Mouse (Mus musculus) lung, postnatal 4 days (tissue): ENCODE measurements around the gene Ppp1r15b.

Experiments
- DNase-seq, 2 experiments: peaks; one replicate each; pipeline ENCODE4 v3.0.0; 2021

Ppp1r15b gene

GRCm38 (mm10) chr1:133162981-133163380 is 32.0 kb downstream of the Ppp1r15b start:
- DNase-seq, result no peak

GRCm38 (mm10) chr1:133163820-133164431 is 33.0 kb downstream of the Ppp1r15b start, which contains the start of gene Plekha6:
Gene Plekha6, plus strand, starts transcription at chr1:133164210.
- DNase-seq, result peak; percentile 29 to 44

GRCm38 (mm10) chr1:133164591-133165011 is 33.7 kb downstream of the Ppp1r15b start:
- no peak for DNase-seq

- no peak for DNase-seq
These were observed 34.2 kb downstream of the Ppp1r15b start for GRCm38 (mm10) chr1:133165111-133165510.

GRCm38 (mm10) chr1:133168318-133169060 is 37.5 kb downstream of the Ppp1r15b start:
- no peak for DNase-seq

- no peak for DNase-seq
These were observed 39.3 kb downstream of the Ppp1r15b start for GRCm38 (mm10) chr1:133170196-133170595.

- no peak for DNase-seq
These were observed 40.4 kb downstream of the Ppp1r15b start for GRCm38 (mm10) chr1:133171357-133171756.

- DNase-seq, result no peak
These were observed 44.2 kb downstream of the Ppp1r15b start for GRCm38 (mm10) chr1:133175150-133175549.

GRCm38 (mm10) chr1:133177480-133178172 is 46.7 kb downstream of the Ppp1r15b start:
- peak; percentile 70 to 78 for DNase-seq

- DNase-seq, result peak; percentile 37 to 59
These were observed 47.9 kb downstream of the Ppp1r15b start for GRCm38 (mm10) chr1:133178732-133179440.

- peak; percentile 77 to 80 for DNase-seq
These were observed 50.4 kb downstream of the Ppp1r15b start for GRCm38 (mm10) chr1:133181072-133182015.

- DNase-seq, result peak; percentile 37 to 56
These were observed 51.2 kb downstream of the Ppp1r15b start for GRCm38 (mm10) chr1:133182016-133182705.

- no peak for DNase-seq
These were observed 51.8 kb downstream of the Ppp1r15b start for GRCm38 (mm10) chr1:133182706-133183095.

- no peak for DNase-seq
These were observed 52.4 kb downstream of the Ppp1r15b start for GRCm38 (mm10) chr1:133183141-133183925.

- DNase-seq, result no peak
These were observed 57.2 kb downstream of the Ppp1r15b start for GRCm38 (mm10) chr1:133187948-133188680.

- peak in 1 of 2 experiments; percentile 17 for DNase-seq
These were observed 57.8 kb downstream of the Ppp1r15b start for GRCm38 (mm10) chr1:133188719-133189118.
